Mouse (Mus musculus) G1E (cell line): ENCODE measurements around the gene Zbp1.
A peak's percentile ranks its signal among the peaks of the same experiment; 100 is the strongest.

Source experiments
- CTCF ChIP-seq: IDR thresholded peaks from 2 replicates; pipeline ENCODE4 v1.5.1; 2012; ENCODE audit warnings: low read depth, low read length, inconsistent platforms, mixed read lengths
- GATA1 ChIP-seq: IDR thresholded peaks from 2 replicates; pipeline ENCODE4 v1.6.1; 2012; ENCODE audit warnings: borderline replicate concordance, low read length, inconsistent platforms, mixed read lengths
- GATA2 ChIP-seq: IDR thresholded peaks from 2 replicates; pipeline ENCODE4 v1.6.1; 2012; ENCODE audit warnings: low read depth, low read length, inconsistent platforms, borderline replicate concordance
- TAL1 ChIP-seq: conservative IDR thresholded peaks from 2 replicates; pipeline ENCODE4 v1.6.1; 2012; ENCODE audit warnings: low read depth, low read length, inconsistent platforms, mixed read lengths

DNA sequence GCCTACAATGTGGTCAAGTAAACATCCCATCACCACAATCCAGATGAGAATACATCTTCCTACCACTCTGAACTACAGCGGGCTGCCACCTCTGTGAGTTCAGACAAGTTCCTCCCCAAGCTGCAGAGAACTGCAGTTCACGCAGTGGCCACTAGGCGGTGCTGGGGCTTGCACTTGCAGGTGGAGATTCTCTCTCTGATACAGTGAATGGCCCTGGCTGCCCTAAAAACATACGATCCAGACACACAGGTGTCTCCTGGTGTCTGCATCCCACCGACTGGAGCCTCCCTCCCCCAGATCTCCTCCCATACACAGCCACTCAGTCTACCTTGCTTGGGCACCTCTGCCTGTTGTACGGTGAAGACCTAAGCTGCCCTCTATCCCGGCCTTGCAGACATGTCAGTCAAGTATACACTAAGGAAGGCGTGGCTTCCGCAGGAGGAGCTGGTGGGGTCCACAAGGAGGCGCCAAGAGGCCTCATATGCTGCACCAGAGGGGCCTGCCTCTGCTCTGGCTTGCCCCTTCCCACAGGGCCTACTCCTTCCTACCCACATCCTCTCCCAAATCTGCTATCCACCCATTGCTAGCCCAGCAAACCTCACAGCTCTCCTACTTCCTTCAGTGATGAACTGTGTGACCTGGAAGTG is 11.0 kb upstream of the Zbp1 start:
- TF ChIP-seq GATA1 (no peak), CTCF (0 out of 2 replicates have a peak, but pooled peaks have one; percentile 28), TAL1 (no peak), GATA2 (no peak)
